Mouse (Mus musculus): Measurements from ENCODE around the gene Tmem38b. TPM values are rescaled to one million over a fixed set of nuclear protein-coding genes. Genes with fewer than 3 reads are reported as not detected.
A peak's percentile ranks its signal among the peaks of the same experiment; 100 is the strongest.

Tmem38b gene
- polyA plus RNA-seq, 1 experiment from 2014 or later = 10.9 TPM

- Histone ChIP-seq H3K9me3 (ENCODE audit: control insufficient read depth) (no peaks in the 10 kb centered on the region), H3K27ac (ENCODE audit: low read depth, low read length) (no peak overlapping the region), H3K4me2 (replicated peaks; ENCODE audit: low read depth) (no peak overlapping the region), H3K4me3 (ENCODE audit: low read depth, low read length) (no peak overlapping the region), H3K4me1 (replicated peaks; ENCODE audit: control insufficient read depth, insufficient read depth, low read length) (no peaks in the 10 kb centered on the region), H3K27me3 (replicated peaks; ENCODE audit: control insufficient read depth, insufficient read depth, low read length) (no peaks in the 10 kb centered on the region), H3K36me3 (ENCODE audit: control insufficient read depth, insufficient read depth) (no peaks in the 10 kb centered on the region), H3K9ac (ENCODE audit: low read depth, low read length) (no peak overlapping the region)
- 32% methylated on average over 5 of the region's 5 CpGs for WGBS
- ATAC-seq = no peak
- TF ChIP-seq CTCF (IDR thresholded peaks at IDR 0.05; ENCODE audit: low read depth) = no peak
Measured at GRCm38 (mm10) chr4:53818320-53818719, 7.5 kb upstream of the Tmem38b start.

DNA sequence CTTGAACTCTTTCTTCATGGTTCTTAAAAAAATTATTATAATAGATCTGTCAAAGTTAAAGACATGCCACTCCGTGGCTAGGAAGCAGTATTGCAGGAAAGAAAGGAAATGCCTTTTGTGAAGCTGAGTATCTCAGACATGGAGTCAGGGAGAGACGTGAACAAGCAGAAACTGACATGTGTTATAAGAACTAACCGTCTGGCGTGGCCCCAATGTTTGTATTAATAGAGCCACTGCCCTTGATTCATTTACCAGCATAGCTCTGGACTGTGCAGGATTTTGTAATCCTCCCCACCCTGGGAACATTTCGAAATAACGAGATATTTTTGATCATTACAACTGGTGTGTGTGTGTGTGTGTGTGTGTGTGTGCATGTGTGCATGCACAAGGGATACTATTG lies 2.1 kb upstream of the Tmem38b start:
- TF ChIP-seq CTCF (IDR thresholded peaks at IDR 0.05; ENCODE audit: low read depth) = 0 out of 2 replicates have a peak, but pooled peaks have one; percentile 10
- no peaks in the 10 kb centered on the region for H3K36me3 ChIP-seq (ENCODE audit: control insufficient read depth, insufficient read depth)
- WGBS = 28% methylated on average over 6 of the region's 6 CpGs
- no peaks in the 10 kb centered on the region for H3K27me3 ChIP-seq (replicated peaks; ENCODE audit: control insufficient read depth, insufficient read depth, low read length)
- no peak overlapping the region for H3K9ac ChIP-seq (ENCODE audit: low read depth, low read length)
- H3K9me3 ChIP-seq (ENCODE audit: control insufficient read depth) = no peaks in the 10 kb centered on the region
- H3K27ac ChIP-seq (ENCODE audit: low read depth, low read length) = no peak overlapping the region
- ATAC-seq = no peak
- H3K4me2 ChIP-seq (replicated peaks; ENCODE audit: low read depth) = no peak overlapping the region
- no peak overlapping the region for H3K4me3 ChIP-seq (ENCODE audit: low read depth, low read length)
- H3K4me1 ChIP-seq (replicated peaks; ENCODE audit: control insufficient read depth, insufficient read depth, low read length) = 0 out of 2 replicates have a peak, but pooled peaks cover 4% of the 10 kb centered on the region

DNA sequence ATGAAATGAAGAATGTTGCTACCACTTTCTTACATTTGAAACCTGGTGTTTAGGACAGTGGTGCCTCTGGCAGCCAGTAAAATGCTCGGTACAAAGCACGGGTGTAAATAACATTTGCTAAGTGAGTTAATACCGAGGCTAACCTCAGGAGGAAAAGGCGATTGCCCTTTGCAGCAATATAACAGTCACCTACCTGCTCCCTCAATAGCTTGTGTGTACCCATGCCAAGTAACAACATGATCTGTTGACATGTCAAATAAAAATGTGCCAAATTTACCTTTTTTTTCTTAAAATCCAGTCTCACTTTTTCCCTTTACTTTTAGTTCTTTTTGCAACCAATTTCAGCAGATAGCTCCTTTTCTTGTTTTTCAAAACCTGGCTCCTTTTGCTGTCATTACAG lies 1.0 kb upstream of the Tmem38b start:
- no peak overlapping the region for H3K4me3 ChIP-seq (ENCODE audit: low read depth, low read length)
- 35% methylated on average over 4 of the region's 4 CpGs for WGBS
- H3K4me1 ChIP-seq (replicated peaks; ENCODE audit: control insufficient read depth, insufficient read depth, low read length) = 0 out of 2 replicates have a peak, but pooled peaks cover 4% of the 10 kb centered on the region
- no peak for TF ChIP-seq CTCF (IDR thresholded peaks at IDR 0.05; ENCODE audit: low read depth)
- ATAC-seq = no peak
- H3K27me3 ChIP-seq (replicated peaks; ENCODE audit: control insufficient read depth, insufficient read depth, low read length) = no peaks in the 10 kb centered on the region
- H3K27ac ChIP-seq (ENCODE audit: low read depth, low read length) = no peak overlapping the region
- H3K4me2 ChIP-seq (replicated peaks; ENCODE audit: low read depth) = no peak overlapping the region
- no peaks in the 10 kb centered on the region for H3K36me3 ChIP-seq (ENCODE audit: control insufficient read depth, insufficient read depth)
- no peaks in the 10 kb centered on the region for H3K9me3 ChIP-seq (ENCODE audit: control insufficient read depth)
- H3K9ac ChIP-seq (ENCODE audit: low read depth, low read length) = no peak overlapping the region

GRCm38 (mm10) chr4:53826641-53827248 lies 900 bp downstream of the Tmem38b start:
- Histone ChIP-seq H3K9me3 (ENCODE audit: control insufficient read depth) (no peaks in the 10 kb centered on the region), H3K27ac (ENCODE audit: low read depth, low read length) (no peak overlapping the region; the same call in 1 of the 2 replicates), H3K4me3 (ENCODE audit: low read depth, low read length) (peak overlapping the region; percentile 88), H3K36me3 (ENCODE audit: control insufficient read depth, insufficient read depth) (no peaks in the 10 kb centered on the region), H3K4me2 (replicated peaks; ENCODE audit: low read depth) (peak overlapping the region; percentile 94), H3K9ac (ENCODE audit: low read depth, low read length) (no peak overlapping the region), H3K27me3 (replicated peaks; ENCODE audit: control insufficient read depth, insufficient read depth, low read length) (no peaks in the 10 kb centered on the region), H3K4me1 (replicated peaks; ENCODE audit: control insufficient read depth, insufficient read depth, low read length) (0 out of 2 replicates have a peak, but pooled peaks cover 4% of the 10 kb centered on the region)
- 4% methylated on average over 11 of the region's 11 CpGs for WGBS
- TF ChIP-seq CTCF (IDR thresholded peaks at IDR 0.05; ENCODE audit: low read depth) = no peak
- no peak for ATAC-seq

- no peak for ATAC-seq
- 84% methylated on average over 5 of the region's 5 CpGs for WGBS
Measured at GRCm38 (mm10) chr4:53827869-53828268, 2.0 kb downstream of the Tmem38b start.

GRCm38 (mm10) chr4:53828914-53829313 lies 3.1 kb downstream of the Tmem38b start:
- no peak for TF ChIP-seq CTCF (IDR thresholded peaks at IDR 0.05; ENCODE audit: low read depth)
- Histone ChIP-seq H3K27ac (ENCODE audit: low read depth, low read length) (no peak overlapping the region), H3K36me3 (ENCODE audit: control insufficient read depth, insufficient read depth) (no peaks in the 10 kb centered on the region), H3K4me3 (ENCODE audit: low read depth, low read length) (no peak overlapping the region), H3K9ac (ENCODE audit: low read depth, low read length) (no peak overlapping the region), H3K27me3 (replicated peaks; ENCODE audit: control insufficient read depth, insufficient read depth, low read length) (no peaks in the 10 kb centered on the region), H3K4me1 (replicated peaks; ENCODE audit: control insufficient read depth, insufficient read depth, low read length) (0 out of 2 replicates have a peak, but pooled peaks cover 4% of the 10 kb centered on the region), H3K4me2 (replicated peaks; ENCODE audit: low read depth) (no peak overlapping the region), H3K9me3 (ENCODE audit: control insufficient read depth) (no peaks in the 10 kb centered on the region)
- 73% methylated on average over 3 of the region's 3 CpGs for WGBS
- ATAC-seq = no peak

More at GRCm38 (mm10) chr4:53827869-53828268, 2.0 kb downstream of the Tmem38b start:
- H3K9ac ChIP-seq (ENCODE audit: low read depth, low read length) = no peak overlapping the region
- peak; percentile 43 for TF ChIP-seq CTCF (IDR thresholded peaks at IDR 0.05; ENCODE audit: low read depth)
- H3K9me3 ChIP-seq (ENCODE audit: control insufficient read depth) = no peaks in the 10 kb centered on the region
- H3K4me3 ChIP-seq (ENCODE audit: low read depth, low read length) = no peak overlapping the region
- H3K4me1 ChIP-seq (replicated peaks; ENCODE audit: control insufficient read depth, insufficient read depth, low read length) = 0 out of 2 replicates have a peak, but pooled peaks cover 4% of the 10 kb centered on the region
- H3K36me3 ChIP-seq (ENCODE audit: control insufficient read depth, insufficient read depth) = no peaks in the 10 kb centered on the region
- no peak overlapping the region for H3K4me2 ChIP-seq (replicated peaks; ENCODE audit: low read depth)
- H3K27me3 ChIP-seq (replicated peaks; ENCODE audit: control insufficient read depth, insufficient read depth, low read length) = no peaks in the 10 kb centered on the region
- H3K27ac ChIP-seq (ENCODE audit: low read depth, low read length) = no peak overlapping the region
